Mouse (Mus musculus): Measurements from ENCODE around the gene Klhl2.
A peak's percentile ranks its signal among the peaks of the same experiment; 100 is the strongest.

Gene Klhl2

GRCm38 (mm10) chr8:64849897-64850541 is at the start of gene Klhl2:
Gene Klhl2 (minus strand): TSS chr8:64850017.
- peak; percentile 78 to 92 for DNase-seq

- DNase-seq = no peak
Measured at GRCm38 (mm10) chr8:64898710-64899109, 48.9 kb upstream of the Klhl2 start.

- DNase-seq = no peak
Measured at GRCm38 (mm10) chr8:64896731-64897130, 46.9 kb upstream of the Klhl2 start.

- DNase-seq = peak; percentile 52 to 82
Measured at GRCm38 (mm10) chr8:64880619-64881200, 30.9 kb upstream of the Klhl2 start.

GRCm38 (mm10) chr8:64877630-64878312 is 28.0 kb upstream of the Klhl2 start:
- peak; percentile 57 to 58 for DNase-seq

- peak in 1 of 2 experiments; percentile 14 for DNase-seq
Measured at GRCm38 (mm10) chr8:64871469-64872165, 21.8 kb upstream of the Klhl2 start.

GRCm38 (mm10) chr8:64870218-64870617 is 20.4 kb upstream of the Klhl2 start:
- no peak for DNase-seq

- DNase-seq = peak; percentile 44 to 50
Measured at GRCm38 (mm10) chr8:64849091-64849896, 523 bp downstream of the Klhl2 start.

- no peak for DNase-seq
Measured at GRCm38 (mm10) chr8:64848245-64848785, 1.5 kb downstream of the Klhl2 start.

GRCm38 (mm10) chr8:64847650-64848049 is 2.2 kb downstream of the Klhl2 start:
- no peak for DNase-seq

GRCm38 (mm10) chr8:64847241-64847640 is 2.6 kb downstream of the Klhl2 start:
- DNase-seq = no peak

- DNase-seq = no peak
Measured at GRCm38 (mm10) chr8:64845314-64845713, 4.5 kb downstream of the Klhl2 start.

GRCm38 (mm10) chr8:64844043-64844481 is 5.8 kb downstream of the Klhl2 start:
- DNase-seq = peak; percentile 28 to 49

GRCm38 (mm10) chr8:64843168-64843567 is 6.6 kb downstream of the Klhl2 start:
- no peak for DNase-seq

GRCm38 (mm10) chr8:64841747-64842406 is 7.9 kb downstream of the Klhl2 start:
- peak; percentile 42 to 48 for DNase-seq

- DNase-seq = no peak
Measured at GRCm38 (mm10) chr8:64839628-64840027, 10.2 kb downstream of the Klhl2 start.

- DNase-seq = peak in 1 of 2 experiments; percentile 13
Measured at GRCm38 (mm10) chr8:64835475-64836122, 14.2 kb downstream of the Klhl2 start.

- peak in 1 of 2 experiments; percentile 22 for DNase-seq
Measured at GRCm38 (mm10) chr8:64834071-64834877, 15.5 kb downstream of the Klhl2 start.

GRCm38 (mm10) chr8:64832581-64833135 is 17.2 kb downstream of the Klhl2 start:
- DNase-seq = peak in 1 of 2 experiments; percentile 19

GRCm38 (mm10) chr8:64831656-64832055 is 18.2 kb downstream of the Klhl2 start:
- DNase-seq = peak in 1 of 2 experiments; percentile 30

Measured in kidney, postnatal 25 days (tissue).